Mouse (Mus musculus): ENCODE measurements around the gene Sept14.
A peak's percentile ranks its signal among the peaks of the same experiment; 100 is the strongest.
"Not testable (repeated sequence)": the region's sequence is repeated elsewhere in the genome, so short reads cannot be mapped to it uniquely, and the experiment has no call there.

Gene Sept14

GRCm38 (mm10) chr5:129708412-129708811, at the start of gene Sept14:
TSS of gene Sept14 (minus strand) at chr5:129708512.
- no peak for DNase-seq

DNA sequence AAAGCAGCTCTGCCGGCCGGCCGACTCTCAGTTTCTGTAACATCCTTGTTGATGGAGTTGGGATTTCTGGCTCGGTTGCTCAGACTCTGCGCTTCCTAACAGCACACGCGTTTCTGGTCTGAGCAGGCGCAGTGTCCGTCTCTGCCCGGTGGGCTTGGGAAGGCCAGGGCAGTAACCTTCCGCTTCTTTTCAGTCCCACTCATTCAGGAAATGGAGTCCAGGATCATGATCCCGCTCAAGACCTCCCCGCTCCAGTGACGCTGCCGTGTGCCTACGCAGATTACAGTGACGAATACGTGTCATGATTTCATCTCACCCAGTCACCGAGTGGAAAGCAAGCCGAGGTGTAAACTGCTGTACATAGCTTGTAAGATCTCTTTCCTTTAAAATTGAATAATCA, 48.6 kb upstream of the Sept14 start:
- no peak for DNase-seq

GRCm38 (mm10) chr5:129744050-129744449, 35.7 kb upstream of the Sept14 start:
- DNase-seq = no peak

DNA sequence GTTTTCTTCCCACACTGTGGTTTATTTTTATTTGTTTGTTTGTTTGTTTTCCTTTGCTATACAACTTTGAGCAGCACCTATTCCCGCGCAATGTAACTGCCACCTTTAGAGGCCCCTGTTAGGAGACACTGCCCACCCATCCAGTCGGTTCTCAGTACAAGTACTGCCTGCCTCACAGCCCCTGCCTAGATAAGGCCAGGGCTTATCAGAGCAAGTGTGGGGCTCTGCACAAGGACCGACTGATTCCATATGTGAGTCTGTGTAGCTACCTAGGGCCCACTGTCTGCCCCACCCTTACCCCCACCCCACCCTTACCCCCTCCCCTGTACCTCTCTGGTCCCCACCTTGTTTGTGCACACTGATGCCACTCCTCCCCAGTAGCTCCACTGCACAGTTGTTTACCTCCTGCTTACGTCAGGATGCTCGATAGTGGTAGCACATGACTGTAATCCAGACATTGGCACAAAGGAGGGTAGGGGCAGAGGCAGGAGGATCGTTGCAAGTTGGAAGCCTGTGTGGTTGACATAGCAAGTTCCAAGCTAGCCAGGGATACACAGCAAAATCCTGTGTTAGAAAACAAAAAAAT, 34.7 kb upstream of the Sept14 start:
- no peak for DNase-seq

GRCm38 (mm10) chr5:129740976-129741375, 32.7 kb upstream of the Sept14 start:
- no peak for DNase-seq

- no peak for DNase-seq
Observed at GRCm38 (mm10) chr5:129731021-129731420, 22.7 kb upstream of the Sept14 start.

- no peak for DNase-seq
Observed at GRCm38 (mm10) chr5:129730344-129730743, 22.0 kb upstream of the Sept14 start.

DNA sequence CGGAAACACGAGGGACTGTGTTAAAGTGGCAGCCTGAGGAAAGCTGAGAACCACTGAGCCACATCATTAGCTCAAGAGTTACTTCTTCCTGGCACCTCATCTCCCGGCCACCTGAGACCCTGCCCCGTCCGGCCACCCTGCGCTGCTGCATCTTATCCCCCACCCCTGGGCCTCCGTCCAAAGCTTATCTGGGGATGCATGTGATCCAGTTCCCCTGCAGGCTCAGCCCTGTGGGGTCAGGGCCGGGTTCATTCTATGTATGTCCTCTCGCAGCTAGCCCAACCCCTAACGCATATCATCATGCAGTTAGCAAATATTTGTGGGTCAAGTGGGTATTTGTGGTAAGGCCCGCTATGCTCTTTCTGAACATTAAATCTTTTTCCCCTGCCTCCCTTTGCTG, 21.0 kb upstream of the Sept14 start:
- no peak for DNase-seq

DNA sequence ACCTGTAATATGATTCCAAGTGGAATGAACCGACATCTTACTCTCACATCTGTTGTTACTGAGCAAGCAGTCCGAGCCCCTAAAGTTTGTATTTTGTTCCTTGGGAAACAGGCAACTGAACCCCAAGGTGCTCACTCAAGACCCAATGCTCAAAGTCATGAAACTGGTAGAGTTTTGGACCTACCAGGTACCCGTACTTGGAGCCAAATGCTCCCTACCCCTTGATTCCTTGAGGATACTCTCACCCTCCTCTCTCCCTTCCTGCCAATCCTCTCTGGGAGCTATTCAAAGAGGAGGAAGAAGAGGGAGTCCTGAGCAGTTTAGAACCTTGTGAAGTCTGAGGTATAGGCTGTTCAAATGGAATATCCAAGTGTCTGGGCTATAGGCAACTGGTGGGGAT, 18.5 kb upstream of the Sept14 start:
- DNase-seq = no peak

DNA sequence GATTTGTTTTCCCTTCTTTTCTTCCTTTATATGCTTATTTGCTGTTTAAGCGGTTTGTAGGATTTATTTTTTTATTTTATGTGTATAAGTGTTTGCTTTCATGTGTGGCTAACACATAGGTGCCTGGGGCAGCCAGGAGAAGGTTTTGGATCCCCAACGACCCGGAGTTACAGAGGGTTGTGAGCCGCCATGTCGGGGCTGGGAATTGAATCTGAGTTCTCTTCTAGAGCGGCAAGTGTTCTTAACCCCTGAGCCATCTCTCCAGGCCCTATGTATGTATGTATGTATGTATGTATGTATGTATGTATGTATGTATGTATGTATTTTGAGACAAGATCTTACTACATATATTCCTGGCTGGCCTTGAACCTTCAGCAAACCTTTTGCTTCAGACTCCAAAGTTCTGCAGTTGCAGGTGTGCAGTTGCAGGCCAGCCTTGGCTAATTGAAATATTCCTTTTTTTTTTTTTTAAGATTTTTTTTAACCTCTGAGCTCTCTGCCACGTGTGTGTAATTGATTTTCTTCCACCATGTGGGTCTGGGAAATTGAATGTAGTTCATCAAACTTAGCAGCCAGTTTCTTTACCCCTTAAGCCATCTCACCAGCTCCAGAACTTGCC, 17.6 kb upstream of the Sept14 start:
- DNase-seq = no peak

DNA sequence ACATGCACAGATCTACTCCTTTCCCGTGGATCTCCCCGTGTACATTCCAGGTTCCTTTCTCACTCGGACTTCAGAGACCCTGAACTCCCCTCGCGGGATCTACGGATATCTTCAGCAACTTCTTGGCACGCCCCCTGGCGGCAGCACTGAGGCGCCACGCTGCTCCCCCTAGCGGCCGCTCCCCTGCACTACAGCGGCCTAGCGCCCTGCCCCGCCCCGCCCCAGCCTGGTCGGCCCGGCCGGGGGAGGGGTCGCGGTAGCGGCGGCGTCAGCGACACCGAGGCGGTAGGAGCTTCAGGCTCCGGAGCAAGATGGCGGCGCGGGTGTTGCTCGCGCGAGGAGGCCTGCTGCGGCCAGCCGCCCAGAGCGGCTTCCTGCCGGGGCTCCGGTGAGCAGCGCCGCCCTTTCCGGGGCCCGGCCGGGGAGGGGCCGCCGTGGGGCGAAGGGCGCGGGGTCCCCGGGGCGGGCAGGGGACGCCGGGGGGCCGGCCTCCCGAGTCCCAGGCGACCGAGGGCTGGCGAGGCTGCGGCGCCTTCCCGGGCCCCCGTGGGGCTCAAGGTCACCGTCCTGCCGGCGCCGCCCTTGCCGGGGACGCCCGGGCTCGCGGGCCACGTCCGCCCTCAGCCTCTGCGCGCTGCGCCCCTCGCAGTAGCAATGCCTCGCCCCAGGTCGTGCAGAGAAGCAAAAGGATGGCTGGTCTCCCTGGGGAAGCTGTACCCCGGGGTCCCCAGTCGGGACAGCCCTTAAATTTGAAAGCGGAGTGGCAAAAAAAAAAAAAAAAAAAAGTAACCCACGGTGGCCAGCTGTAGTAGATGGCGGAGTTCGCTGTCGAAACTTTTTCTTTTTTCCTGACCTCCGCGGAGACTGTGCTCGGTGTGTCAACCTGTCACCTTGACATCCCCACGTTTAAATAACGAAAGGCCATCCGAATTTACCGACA, 16.8 kb upstream of the Sept14 start, which contains the start of gene Nipsnap2:
Gene Nipsnap2 (plus strand): TSS at position 230 of the 940 bp plus-strand sequence.
- peak; percentile 92 for DNase-seq

- DNase-seq = no peak
Observed at GRCm38 (mm10) chr5:129724268-129724667, 16.0 kb upstream of the Sept14 start.

- DNase-seq = no peak
Observed at GRCm38 (mm10) chr5:129720176-129720575, 11.9 kb upstream of the Sept14 start.

DNA sequence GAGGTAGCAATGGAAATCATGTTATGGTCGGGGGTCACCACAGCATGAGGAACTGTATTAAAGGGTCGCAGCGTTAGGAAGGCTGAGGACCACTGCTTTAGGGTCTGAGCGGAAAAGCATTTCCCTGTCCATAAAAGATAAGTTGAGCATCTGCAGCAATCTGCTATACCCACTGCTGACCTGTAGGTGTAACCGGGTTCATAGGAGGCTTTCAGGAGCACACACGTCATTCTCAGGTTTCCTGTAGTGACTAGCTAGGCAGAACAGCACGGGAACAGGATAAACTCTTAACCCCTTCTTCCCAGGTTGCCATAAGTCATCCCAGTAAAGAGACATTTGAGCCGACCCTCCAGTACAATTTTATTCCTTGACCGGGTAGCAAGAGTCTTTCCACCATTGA, 8.7 kb upstream of the Sept14 start:
- DNase-seq = no peak

DNA sequence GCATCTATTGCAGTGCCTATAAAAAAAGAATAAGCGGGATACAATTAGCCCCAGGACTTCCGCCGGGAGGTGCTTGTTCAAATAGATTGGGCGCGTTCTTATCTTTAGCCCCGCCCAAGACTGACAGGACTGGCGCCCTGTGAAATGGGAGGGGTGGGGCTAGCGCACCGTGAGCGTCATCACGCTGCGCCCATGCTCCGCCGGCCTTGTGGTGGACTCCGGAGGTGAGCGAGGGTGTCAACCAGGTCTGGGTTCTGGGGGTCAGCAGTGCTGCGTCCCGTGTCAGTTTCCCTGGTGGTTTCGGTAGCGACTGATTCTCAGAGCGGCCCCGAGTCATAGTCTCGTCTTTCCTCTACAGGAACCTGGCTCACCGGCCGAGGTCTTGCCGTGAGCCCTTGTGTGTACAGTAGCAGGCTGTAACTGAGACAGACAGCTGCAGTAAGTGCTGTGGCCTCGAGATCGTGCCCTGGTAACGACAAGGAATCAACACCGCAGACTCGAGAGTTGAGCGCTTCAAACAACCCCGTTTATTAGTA, 7.1 kb upstream of the Sept14 start, which contains the start of gene Mrps17:
Gene Mrps17 (plus strand): TSS at position 172 of the 536 bp plus-strand sequence.
- peak; percentile 90 for DNase-seq

DNA sequence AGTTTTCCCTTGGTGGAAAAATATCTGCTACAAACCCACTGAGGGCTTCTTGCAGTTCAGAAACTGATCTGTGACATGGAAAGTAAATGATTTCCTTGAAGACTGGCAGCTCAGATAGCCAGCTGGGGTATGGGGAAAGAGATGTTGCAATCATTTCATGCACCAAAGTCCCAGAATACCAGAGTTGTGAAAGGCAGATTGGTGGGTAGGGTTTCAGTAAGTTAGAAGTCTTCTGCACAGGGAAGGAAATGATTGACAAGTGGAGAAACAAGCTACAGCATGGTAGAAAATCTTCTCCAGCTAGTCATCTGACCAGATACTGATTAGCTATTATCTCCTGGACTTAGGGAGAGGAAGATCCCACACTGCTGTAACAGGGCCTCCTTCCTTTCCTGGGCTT, 4.9 kb downstream of the Sept14 start:
- DNase-seq = no peak

GRCm38 (mm10) chr5:129701706-129702105, 6.6 kb downstream of the Sept14 start:
- no peak for DNase-seq

- no peak for DNase-seq
Observed at GRCm38 (mm10) chr5:129700506-129700905, 7.8 kb downstream of the Sept14 start.

DNA sequence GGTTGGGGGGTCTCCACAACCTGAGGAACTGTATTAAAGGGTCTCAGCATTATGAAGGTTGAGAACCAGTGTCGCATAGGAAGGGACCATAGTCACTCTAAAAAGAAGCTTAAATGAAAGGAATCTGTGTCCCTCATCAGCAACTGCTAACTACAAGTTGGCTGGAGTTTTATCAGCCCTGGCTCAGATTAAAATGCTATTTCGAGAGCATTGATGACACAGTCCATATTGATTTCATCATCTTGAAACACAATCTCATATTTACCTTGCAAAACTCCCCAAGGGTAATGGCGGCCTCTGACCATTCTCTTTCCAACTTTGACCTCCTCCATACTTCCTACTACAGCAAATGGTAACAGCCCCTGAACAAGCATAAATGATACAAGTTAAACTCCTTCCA, 17.8 kb downstream of the Sept14 start:
- DNase-seq = no peak

- no peak for DNase-seq
Observed at GRCm38 (mm10) chr5:129687621-129688020, 20.7 kb downstream of the Sept14 start.

GRCm38 (mm10) chr5:129685141-129685540, 23.2 kb downstream of the Sept14 start:
- DNase-seq = not testable (repeated sequence)

GRCm38 (mm10) chr5:129670036-129670458, 38.3 kb downstream of the Sept14 start, which contains the start of gene Zfp11:
TSS of gene Zfp11 (minus strand) at chr5:129670099.
- peak; percentile 79 for DNase-seq

- no peak for DNase-seq
Observed at GRCm38 (mm10) chr5:129669453-129670035, 38.8 kb downstream of the Sept14 start.
